Mouse (Mus musculus): ENCODE results near the gene Olfr491. TPM values are rescaled to one million over a fixed set of nuclear protein-coding genes. Genes with fewer than 3 reads are reported as not detected.

Olfr491 gene
- not detected for polyA plus RNA-seq (2012; fragmentation: generic; extraction: Trizol)

DNA sequence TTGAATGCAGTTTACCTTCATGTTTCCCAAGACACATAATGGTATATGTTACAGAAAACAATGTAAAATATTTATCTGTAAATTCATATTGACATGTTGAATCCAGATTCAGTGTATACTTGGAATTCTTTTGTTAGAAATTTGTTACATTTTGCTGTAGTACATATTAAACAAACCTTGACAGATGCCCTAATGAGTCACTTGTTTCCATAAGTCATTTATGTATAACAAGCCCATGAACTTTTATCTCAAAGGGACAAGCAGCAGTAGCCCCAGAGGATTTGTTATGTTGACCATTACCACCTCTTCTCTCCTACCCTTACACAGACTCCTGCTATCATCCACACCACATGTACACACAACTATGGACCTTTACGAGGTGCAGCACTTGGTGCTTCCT is at the start of gene Olfr491:
TSS of gene Olfr491 (plus strand) at position 301 of the 400 bp plus-strand sequence.
- Histone ChIP-seq H3K4me2 (ENCODE audit: low read depth) (no peak within 1 kb of the TSS), H3K4me3 (no peak within 1 kb of the TSS), H3ac (ENCODE audit: control insufficient read depth, insufficient read length) (no peak within 1 kb of the TSS), H3K36me3 (ENCODE audit: control insufficient read depth, insufficient read depth) (no peaks in the 10 kb centered on the region), H3K27me3 (ENCODE audit: control insufficient read depth, insufficient read depth, insufficient read length) (no peaks in the 10 kb centered on the region), H3K79me2 (ENCODE audit: control insufficient read depth, insufficient read depth) (no peaks in the 10 kb centered on the region)
- TF ChIP-seq POLR2AphosphoS2 (IDR thresholded peaks at IDR 0.05; ENCODE audit: insufficient read length, low read depth) = no peak
- no peak for TF ChIP-seq E2F4 (IDR thresholded peaks at IDR 0.05; ENCODE audit: insufficient read depth)
- no peak for TF ChIP-seq MYOG (IDR thresholded peaks at IDR 0.05; ENCODE audit: control insufficient read depth in 1 of 3, insufficient read depth in 1 of 3, insufficient read length in 2 of 3, low read depth in 2 of 3)
- TF ChIP-seq MAX (IDR thresholded peaks at IDR 0.05; ENCODE audit: low read depth) = no peak
- no peak for TF ChIP-seq TCF12 (IDR thresholded peaks at IDR 0.05; ENCODE audit: insufficient read depth, poor library complexity, severe bottlenecking)
- no peak for TF ChIP-seq SRF (IDR thresholded peaks at IDR 0.05; ENCODE audit: control insufficient read depth, insufficient read length, low read depth)
- no peak for TF ChIP-seq CEBPB (IDR thresholded peaks at IDR 0.05; ENCODE audit: insufficient read depth, poor library complexity, severe bottlenecking)
- no peak for TF ChIP-seq MYOD1 (IDR thresholded peaks at IDR 0.05; ENCODE audit: control insufficient read depth in 1 of 3, insufficient read length in 2 of 3, low read depth in 2 of 3)
- TF ChIP-seq POLR2A (IDR thresholded peaks at IDR 0.05; ENCODE audit: insufficient read length, low read depth) = no peak
- TF ChIP-seq REST (IDR thresholded peaks at IDR 0.05; ENCODE audit: insufficient read depth, insufficient read length) = no peak
- no peak for TF ChIP-seq USF1 (IDR thresholded peaks at IDR 0.05; ENCODE audit: low read depth)
- no peak for TF ChIP-seq TCF3 (IDR thresholded peaks at IDR 0.05; ENCODE audit: insufficient read length, low read depth)

DNA sequence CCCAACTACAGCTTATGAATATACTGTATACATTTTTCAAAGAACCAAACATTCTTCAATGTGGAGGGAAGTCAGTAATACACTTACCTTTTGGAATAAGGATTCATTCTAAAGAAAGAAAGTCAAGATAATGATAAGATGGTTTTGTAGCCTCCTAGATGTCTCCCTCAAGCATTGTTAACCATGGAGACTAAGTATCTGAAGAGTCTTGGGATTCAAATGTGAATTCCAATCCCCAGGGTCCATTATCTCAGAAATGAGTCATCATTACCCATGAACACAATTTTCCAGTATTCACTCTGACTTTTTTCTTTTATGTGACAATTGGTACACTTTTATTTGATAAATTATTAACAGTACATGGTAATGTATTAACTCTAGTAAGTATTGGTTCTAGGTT is 24.4 kb upstream of the Olfr491 start, which contains the start of gene Olfr490:
TSS of gene Olfr490 (minus strand) at position 101 of the 400 bp plus-strand sequence.
- TF ChIP-seq USF1 (IDR thresholded peaks at IDR 0.05; ENCODE audit: low read depth) (no peak), TCF3 (IDR thresholded peaks at IDR 0.05; ENCODE audit: insufficient read length, low read depth) (no peak), POLR2AphosphoS2 (IDR thresholded peaks at IDR 0.05; ENCODE audit: insufficient read length, low read depth) (no peak)
- no peak within 1 kb of the TSS for H3K4me3 ChIP-seq
- H3K79me2 ChIP-seq (ENCODE audit: control insufficient read depth, insufficient read depth) = no peaks in the 10 kb centered on the region
- no peak within 1 kb of the TSS for H3ac ChIP-seq (ENCODE audit: control insufficient read depth, insufficient read length)
- H3K27me3 ChIP-seq (ENCODE audit: control insufficient read depth, insufficient read depth, insufficient read length) = no peaks in the 10 kb centered on the region
- no peaks in the 10 kb centered on the region for H3K36me3 ChIP-seq (ENCODE audit: control insufficient read depth, insufficient read depth)
- no peak within 1 kb of the TSS for H3K4me2 ChIP-seq (ENCODE audit: low read depth)

DNA sequence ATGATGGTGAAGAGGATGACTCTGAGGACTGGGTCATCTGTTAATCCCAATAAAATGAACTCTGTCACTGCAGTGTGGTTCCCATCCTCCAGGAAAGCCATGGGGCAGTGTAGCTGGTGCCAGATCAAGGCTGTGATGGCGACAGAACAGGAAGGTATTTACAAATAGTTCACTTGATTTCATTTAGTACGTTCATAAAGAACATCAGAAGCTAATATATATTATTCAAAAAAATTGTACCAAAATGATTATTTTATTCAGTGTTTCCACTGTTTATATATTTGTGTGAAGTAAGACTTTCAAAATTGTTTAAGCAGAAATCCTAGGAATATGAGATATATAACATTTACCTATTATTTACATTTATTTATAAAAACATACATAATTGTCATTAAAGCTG is 10.3 kb downstream of the Olfr491 start, which contains the start of gene Olfr492:
TSS of gene Olfr492 (minus strand) at position 101 of the 400 bp plus-strand sequence.
- no peak within 1 kb of the TSS for H3K4me2 ChIP-seq (ENCODE audit: low read depth)

DNA sequence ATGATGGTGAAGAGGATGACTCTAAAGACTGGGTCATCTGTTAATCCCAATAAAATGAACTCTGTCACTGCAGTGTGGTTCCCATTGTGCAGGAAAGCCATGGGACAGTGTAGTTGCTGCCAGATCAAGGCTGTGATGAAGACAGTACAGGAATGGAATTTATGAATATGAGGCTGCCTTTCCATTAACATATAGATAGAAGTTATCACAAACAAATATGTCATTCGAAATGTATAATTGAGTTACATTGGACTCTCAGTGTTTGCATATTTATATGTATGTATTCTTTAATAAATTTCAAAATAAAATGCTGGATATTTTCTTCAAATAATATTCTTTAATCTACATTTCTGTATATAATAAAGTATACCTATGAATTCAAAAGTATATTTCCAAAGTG is 33.6 kb downstream of the Olfr491 start, which contains the start of gene Olfr493:
TSS of gene Olfr493 (minus strand) at position 101 of the 400 bp plus-strand sequence.
- no peak within 1 kb of the TSS for H3ac ChIP-seq (ENCODE audit: control insufficient read depth, insufficient read length)
- H3K27me3 ChIP-seq (ENCODE audit: control insufficient read depth, insufficient read depth, insufficient read length) = no peaks in the 10 kb centered on the region
- H3K79me2 ChIP-seq (ENCODE audit: control insufficient read depth, insufficient read depth) = no peaks in the 10 kb centered on the region
- no peak for TF ChIP-seq REST (IDR thresholded peaks at IDR 0.05; ENCODE audit: insufficient read depth, insufficient read length)
- no peak for TF ChIP-seq MAX (IDR thresholded peaks at IDR 0.05; ENCODE audit: low read depth)
- no peak for TF ChIP-seq CEBPB (IDR thresholded peaks at IDR 0.05; ENCODE audit: insufficient read depth, poor library complexity, severe bottlenecking)
- no peak for TF ChIP-seq TCF12 (IDR thresholded peaks at IDR 0.05; ENCODE audit: insufficient read depth, poor library complexity, severe bottlenecking)
- no peak for TF ChIP-seq MYOG (IDR thresholded peaks at IDR 0.05; ENCODE audit: control insufficient read depth in 1 of 3, insufficient read depth in 1 of 3, insufficient read length in 2 of 3, low read depth in 2 of 3)
- no peaks in the 10 kb centered on the region for H3K36me3 ChIP-seq (ENCODE audit: control insufficient read depth, insufficient read depth)
- H3K4me3 ChIP-seq = no peak within 1 kb of the TSS
- no peak within 1 kb of the TSS for H3K4me2 ChIP-seq (ENCODE audit: low read depth)

More for the DNA sequence above, 10.3 kb downstream of the Olfr491 start, which contains the start of gene Olfr492:
- no peaks in the 10 kb centered on the region for H3K79me2 ChIP-seq (ENCODE audit: control insufficient read depth, insufficient read depth)
- H3K27me3 ChIP-seq (ENCODE audit: control insufficient read depth, insufficient read depth, insufficient read length) = no peaks in the 10 kb centered on the region
- H3ac ChIP-seq (ENCODE audit: control insufficient read depth, insufficient read length) = no peak within 1 kb of the TSS
- H3K4me3 ChIP-seq = no peak within 1 kb of the TSS
- H3K36me3 ChIP-seq (ENCODE audit: control insufficient read depth, insufficient read depth) = no peaks in the 10 kb centered on the region
- TF ChIP-seq TCF3 (IDR thresholded peaks at IDR 0.05; ENCODE audit: insufficient read length, low read depth) (no peak), MYOD1 (IDR thresholded peaks at IDR 0.05; ENCODE audit: control insufficient read depth in 1 of 3, insufficient read length in 2 of 3, low read depth in 2 of 3) (no peak), MYOG (IDR thresholded peaks at IDR 0.05; ENCODE audit: control insufficient read depth in 1 of 3, insufficient read depth in 1 of 3, insufficient read length in 2 of 3, low read depth in 2 of 3) (no peak), MAX (IDR thresholded peaks at IDR 0.05; ENCODE audit: low read depth) (no peak), E2F4 (IDR thresholded peaks at IDR 0.05; ENCODE audit: insufficient read depth) (no peak), REST (IDR thresholded peaks at IDR 0.05; ENCODE audit: insufficient read depth, insufficient read length) (no peak), USF1 (IDR thresholded peaks at IDR 0.05; ENCODE audit: low read depth) (no peak), TCF12 (IDR thresholded peaks at IDR 0.05; ENCODE audit: insufficient read depth, poor library complexity, severe bottlenecking) (no peak), POLR2AphosphoS2 (IDR thresholded peaks at IDR 0.05; ENCODE audit: insufficient read length, low read depth) (no peak), CEBPB (IDR thresholded peaks at IDR 0.05; ENCODE audit: insufficient read depth, poor library complexity, severe bottlenecking) (no peak), POLR2A (IDR thresholded peaks at IDR 0.05; ENCODE audit: insufficient read length, low read depth) (no peak), SRF (IDR thresholded peaks at IDR 0.05; ENCODE audit: control insufficient read depth, insufficient read length, low read depth) (no peak)

DNA sequence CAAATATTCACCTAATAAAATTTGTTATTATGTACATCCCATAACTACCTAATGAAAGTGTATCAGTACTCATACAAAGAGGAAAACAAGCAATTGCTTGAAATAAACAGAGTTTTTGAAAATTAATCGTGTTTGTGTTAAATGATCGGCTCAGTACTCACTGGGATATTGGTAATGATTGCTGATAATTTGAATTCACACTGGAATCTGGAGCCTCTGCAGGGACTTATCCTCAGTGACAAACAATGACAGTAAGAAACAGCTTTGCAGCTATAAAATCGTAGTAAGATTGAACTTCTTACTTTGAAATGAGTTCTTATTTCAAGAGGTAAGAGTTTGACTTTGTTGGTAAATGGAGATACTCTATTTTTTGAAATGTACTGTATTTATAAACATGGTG is 51.8 kb downstream of the Olfr491 start, which contains the start of gene Olfr494:
TSS of gene Olfr494 (plus strand) at position 301 of the 400 bp plus-strand sequence.
- Histone ChIP-seq H3K4me3 (no peak within 1 kb of the TSS), H3K36me3 (ENCODE audit: control insufficient read depth, insufficient read depth) (no peaks in the 10 kb centered on the region), H3K27me3 (ENCODE audit: control insufficient read depth, insufficient read depth, insufficient read length) (no peaks in the 10 kb centered on the region), H3K4me2 (ENCODE audit: low read depth) (no peak within 1 kb of the TSS), H3ac (ENCODE audit: control insufficient read depth, insufficient read length) (no peak within 1 kb of the TSS), H3K79me2 (ENCODE audit: control insufficient read depth, insufficient read depth) (no peaks in the 10 kb centered on the region)
- TF ChIP-seq REST (IDR thresholded peaks at IDR 0.05; ENCODE audit: insufficient read depth, insufficient read length) = no peak
- no peak for TF ChIP-seq MYOG (IDR thresholded peaks at IDR 0.05; ENCODE audit: control insufficient read depth in 1 of 3, insufficient read depth in 1 of 3, insufficient read length in 2 of 3, low read depth in 2 of 3)
- no peak for TF ChIP-seq TCF3 (IDR thresholded peaks at IDR 0.05; ENCODE audit: insufficient read length, low read depth)
- TF ChIP-seq CEBPB (IDR thresholded peaks at IDR 0.05; ENCODE audit: insufficient read depth, poor library complexity, severe bottlenecking) = no peak
- no peak for TF ChIP-seq SRF (IDR thresholded peaks at IDR 0.05; ENCODE audit: control insufficient read depth, insufficient read length, low read depth)
- TF ChIP-seq E2F4 (IDR thresholded peaks at IDR 0.05; ENCODE audit: insufficient read depth) = no peak
- TF ChIP-seq TCF12 (IDR thresholded peaks at IDR 0.05; ENCODE audit: insufficient read depth, poor library complexity, severe bottlenecking) = no peak
- no peak for TF ChIP-seq POLR2A (IDR thresholded peaks at IDR 0.05; ENCODE audit: insufficient read length, low read depth)
- no peak for TF ChIP-seq POLR2AphosphoS2 (IDR thresholded peaks at IDR 0.05; ENCODE audit: insufficient read length, low read depth)
- TF ChIP-seq MAX (IDR thresholded peaks at IDR 0.05; ENCODE audit: low read depth) = no peak
- TF ChIP-seq MYOD1 (IDR thresholded peaks at IDR 0.05; ENCODE audit: control insufficient read depth in 1 of 3, insufficient read length in 2 of 3, low read depth in 2 of 3) = no peak
- TF ChIP-seq USF1 (IDR thresholded peaks at IDR 0.05; ENCODE audit: low read depth) = no peak

All from myocyte (in vitro differentiated cells).